Mouse (Mus musculus) embryo, embryonic 11.5 days (tissue): ENCODE results near the gene Cep135.

ENCODE experiments used
- DNase-seq: peaks from one replicate; pipeline ENCODE4 v3.0.0-alpha.2; 2012; ENCODE audit warnings: low read depth, low spot score

Gene Cep135

GRCm38 (mm10) chr5:76588551-76589283 lies at the start of gene Cep135:
Gene Cep135, plus strand, starts transcription at chr5:76588698.
- DNase-seq, result peak; percentile 75

GRCm38 (mm10) chr5:76540181-76540580 lies 48.3 kb upstream of the Cep135 start:
- DNase-seq, result no peak

- DNase-seq, result no peak
These were observed 47.7 kb upstream of the Cep135 start for GRCm38 (mm10) chr5:76540842-76541241.

GRCm38 (mm10) chr5:76543200-76543599 lies 45.3 kb upstream of the Cep135 start:
- DNase-seq, result no peak

GRCm38 (mm10) chr5:76550426-76550825 lies 38.1 kb upstream of the Cep135 start:
- no peak for DNase-seq

GRCm38 (mm10) chr5:76565321-76565720 lies 23.2 kb upstream of the Cep135 start:
- DNase-seq, result no peak

- DNase-seq, result no peak
These were observed 14.2 kb upstream of the Cep135 start for GRCm38 (mm10) chr5:76574251-76574650.

- no peak for DNase-seq
These were observed 11.5 kb upstream of the Cep135 start for GRCm38 (mm10) chr5:76577026-76577425.

- DNase-seq, result no peak
These were observed 3.1 kb upstream of the Cep135 start for GRCm38 (mm10) chr5:76585378-76585777.

- no peak for DNase-seq
These were observed 813 bp downstream of the Cep135 start for GRCm38 (mm10) chr5:76589311-76589710.

- DNase-seq, result no peak
These were observed 1.5 kb downstream of the Cep135 start for GRCm38 (mm10) chr5:76590009-76590408.

GRCm38 (mm10) chr5:76591885-76592284 lies 3.4 kb downstream of the Cep135 start:
- no peak for DNase-seq

- no peak for DNase-seq
These were observed 21.3 kb downstream of the Cep135 start for GRCm38 (mm10) chr5:76609702-76610370.

- peak; percentile 3 for DNase-seq
These were observed 24.5 kb downstream of the Cep135 start for GRCm38 (mm10) chr5:76612867-76613499.

GRCm38 (mm10) chr5:76615276-76615675 lies 26.8 kb downstream of the Cep135 start:
- DNase-seq, result no peak

- DNase-seq, result no peak
These were observed 27.8 kb downstream of the Cep135 start for GRCm38 (mm10) chr5:76616196-76616747.

GRCm38 (mm10) chr5:76618750-76619149 lies 30.3 kb downstream of the Cep135 start:
- DNase-seq, result no peak

GRCm38 (mm10) chr5:76623759-76624158 lies 35.3 kb downstream of the Cep135 start:
- no peak for DNase-seq

GRCm38 (mm10) chr5:76627770-76628169 lies 39.3 kb downstream of the Cep135 start:
- DNase-seq, result no peak

GRCm38 (mm10) chr5:76634012-76634411 lies 45.5 kb downstream of the Cep135 start:
- no peak for DNase-seq

- no peak for DNase-seq
These were observed 47.1 kb downstream of the Cep135 start for GRCm38 (mm10) chr5:76635592-76635991.

GRCm38 (mm10) chr5:76642076-76642475 lies 53.6 kb downstream of the Cep135 start:
- DNase-seq, result no peak
